11 mouse cellular contexts compared by ENCODE assay signal in genomic region chrX:168191944-168192343, GRCm38 (mm10).
DNase-seq lines count a peak whose midpoint lies in the region; ATAC-seq and TF ChIP-seq lines count a peak whose summit lies in the region.
"Had no signal": no experiment of that assay in that cellular context is flagged by ENCODE, and none has a peak within 500 bp of the region (broad histone marks: within the 10 kb centered on the region; RNA-seq: fewer than 3 reads in every experiment).

No protein-coding gene starts in this region.

- 41% methylated on average over 1 of the region's 1 CpGs for WGBS in hindbrain, postnatal 0 days
- 67% methylated on average over 1 of the region's 1 CpGs for WGBS in hindbrain, embryonic 11.5 days
- WGBS in forebrain, embryonic 16.5 days = 29% methylated on average over 1 of the region's 1 CpGs
- WGBS in heart, embryonic 12.5 days = 47% methylated on average over 1 of the region's 1 CpGs

- no peak for TF ChIP-seq CTCF in hindbrain, postnatal 0 days (IDR thresholded peaks at IDR 0.05; ENCODE audit: low read depth)

- no peak overlapping the region for H3K27ac ChIP-seq in hindbrain, postnatal 0 days
- H3K27ac ChIP-seq in hindbrain, embryonic 11.5 days (ENCODE audit: low read depth, low read length) = no peak overlapping the region
- no peak overlapping the region for H3K27ac ChIP-seq in forebrain, embryonic 16.5 days (ENCODE audit: low read length)
- no peak overlapping the region for H3K27ac ChIP-seq in heart, embryonic 12.5 days (ENCODE audit: poor library complexity, severe bottlenecking)
- H3K27ac ChIP-seq: intestine, embryonic 15.5 days had no signal

- no peaks in the 10 kb centered on the region for H3K36me3 ChIP-seq in hindbrain, postnatal 0 days (ENCODE audit: insufficient read depth, low read length)
- no peaks in the 10 kb centered on the region for H3K36me3 ChIP-seq in hindbrain, embryonic 11.5 days (ENCODE audit: control insufficient read depth, insufficient read depth, low read length)
- H3K36me3 ChIP-seq in forebrain, embryonic 16.5 days (ENCODE audit: control insufficient read depth, insufficient read depth) = no peaks in the 10 kb centered on the region
- H3K36me3 ChIP-seq in heart, embryonic 12.5 days = no peaks in the 10 kb centered on the region
- H3K36me3 ChIP-seq: intestine, embryonic 15.5 days had no signal

- no peak for ATAC-seq in hindbrain, postnatal 0 days
- ATAC-seq in hindbrain, embryonic 11.5 days (ENCODE audit: low FRiP score) = no peak
- ATAC-seq in forebrain, embryonic 16.5 days = peak; percentile 92
- ATAC-seq in heart, embryonic 12.5 days (ENCODE audit: insufficient number of reproducible peaks, low FRiP score) = no peak
- no peak for ATAC-seq in erythroblast, adult 5-6 weeks (replicated peaks; ENCODE audit: low FRiP score, poor library complexity, severe bottlenecking)
- ATAC-seq: intestine, embryonic 15.5 days had no signal

- no peak overlapping the region for H3K9ac ChIP-seq in hindbrain, postnatal 0 days (replicated peaks; ENCODE audit: low read length)
- H3K9ac ChIP-seq in hindbrain, embryonic 11.5 days (ENCODE audit: low read depth, low read length) = no peak overlapping the region
- H3K9ac ChIP-seq in forebrain, embryonic 16.5 days (replicated peaks; ENCODE audit: low read depth, low read length) = no peak overlapping the region
- no peak overlapping the region for H3K9ac ChIP-seq in heart, embryonic 12.5 days
- H3K9ac ChIP-seq: intestine, embryonic 15.5 days had no signal

- H3K4me3 ChIP-seq in hindbrain, postnatal 0 days (ENCODE audit: low read length) = no peak overlapping the region
- H3K4me3 ChIP-seq in hindbrain, embryonic 11.5 days (ENCODE audit: low read depth, low read length) = no peak overlapping the region
- no peak overlapping the region for H3K4me3 ChIP-seq in forebrain, embryonic 16.5 days (replicated peaks; ENCODE audit: low read length)
- H3K4me3 ChIP-seq in heart, embryonic 12.5 days = no peak overlapping the region
- H3K4me3 ChIP-seq: intestine, embryonic 15.5 days had no signal

- H3K4me2 ChIP-seq in hindbrain, postnatal 0 days (ENCODE audit: low read depth, low read length) = no peak overlapping the region
- H3K4me2 ChIP-seq in hindbrain, embryonic 11.5 days (replicated peaks; ENCODE audit: low read depth, low read length) = no peak overlapping the region
- no peak overlapping the region for H3K4me2 ChIP-seq in forebrain, embryonic 16.5 days (ENCODE audit: low read length)
- H3K4me2 ChIP-seq in heart, embryonic 12.5 days = no peak overlapping the region
- H3K4me2 ChIP-seq: intestine, embryonic 15.5 days had no signal

- no peaks in the 10 kb centered on the region for H3K4me1 ChIP-seq in hindbrain, postnatal 0 days (ENCODE audit: insufficient read depth, low read length)
- no peaks in the 10 kb centered on the region for H3K4me1 ChIP-seq in hindbrain, embryonic 11.5 days (replicated peaks; ENCODE audit: control insufficient read depth, insufficient read depth, low read length)
- H3K4me1 ChIP-seq in forebrain, embryonic 16.5 days (replicated peaks; ENCODE audit: control insufficient read depth, insufficient read depth, low read length) = no peaks in the 10 kb centered on the region
- H3K4me1 ChIP-seq in heart, embryonic 12.5 days (replicated peaks) = no peaks in the 10 kb centered on the region
- H3K4me1 ChIP-seq: intestine, embryonic 15.5 days had no signal

- H3K9me3 ChIP-seq in hindbrain, postnatal 0 days (ENCODE audit: low read length) = no peaks in the 10 kb centered on the region
- H3K9me3 ChIP-seq in hindbrain, embryonic 11.5 days (ENCODE audit: control insufficient read depth, low read length) = no peaks in the 10 kb centered on the region
- H3K9me3 ChIP-seq in forebrain, embryonic 16.5 days (ENCODE audit: control insufficient read depth, low read length) = no peaks in the 10 kb centered on the region
- H3K9me3 ChIP-seq in heart, embryonic 12.5 days (replicated peaks) = no peaks in the 10 kb centered on the region
- H3K9me3 ChIP-seq: intestine, embryonic 15.5 days had no signal

- peak; percentile 1 for DNase-seq in hindbrain, postnatal 0 days (ENCODE audit: low spot score)
- no peak for DNase-seq in hindbrain, embryonic 11.5 days (ENCODE audit: low spot score)
- DNase-seq in layer of hippocampus, postnatal 36 days = peak; percentile 36 to 41
- DNase-seq in right cerebral cortex, postnatal 36 days (ENCODE audit: low spot score in 2 of 2) = peak; percentile 18 to 39
- no peak for DNase-seq in gastrocnemius, postnatal 10 days
- DNase-seq: lung, postnatal 14 days had no signal

- no peaks in the 10 kb centered on the region for H3K27me3 ChIP-seq in hindbrain, postnatal 0 days (ENCODE audit: insufficient read depth, low read length)
- no peaks in the 10 kb centered on the region for H3K27me3 ChIP-seq in hindbrain, embryonic 11.5 days (ENCODE audit: control insufficient read depth, insufficient read depth, low read length)
- no peaks in the 10 kb centered on the region for H3K27me3 ChIP-seq in forebrain, embryonic 16.5 days (replicated peaks; ENCODE audit: control insufficient read depth, insufficient read depth, low read length)
- no peaks in the 10 kb centered on the region for H3K27me3 ChIP-seq in heart, embryonic 12.5 days (replicated peaks)
- H3K27me3 ChIP-seq: CH12.LX; intestine, embryonic 15.5 days had no signal

Comparison
In these comparisons a context has a peak if more than half of its experiments do, and no peak if none do; other contexts are left out.
1. DNase-seq: peak in hindbrain, postnatal 0 days (single experiment), layer of hippocampus, postnatal 36 days (2 of 2) and right cerebral cortex, postnatal 36 days (2 of 2); none in hindbrain, embryonic 11.5 days (single experiment) and gastrocnemius, postnatal 10 days (single experiment).